Mouse (Mus musculus): ENCODE measurements around the gene Timm10.

- TF ChIP-seq CTCF (conservative IDR thresholded peaks at IDR 0.05; ENCODE audit: insufficient read depth, insufficient read length, low read depth, low read length) (no peak), POLR2A (IDR thresholded peaks at IDR 0.05; ENCODE audit: low read depth, low read length) (no peak)
Measured at GRCm38 (mm10) chr2:84861430-84861829, 34.6 kb downstream of the Timm10 start.

Measured in kidney, adult 2 months (tissue).